Mouse (Mus musculus) myocyte (in vitro differentiated cells): ENCODE measurements around the gene Zmym5. TPM values are rescaled to one million over a fixed set of nuclear protein-coding genes. Genes with fewer than 3 reads are reported as not detected.
"Not testable (repeated sequence)": the region's sequence is repeated elsewhere in the genome, so short reads cannot be mapped to it uniquely, and the experiment has no call there.

Experiments
- H3K27me3 ChIP-seq: one replicate; pipeline ENCODE4 v1.6.1; 2011; ENCODE audit not compliant: control insufficient read depth, insufficient read depth, insufficient read length
- H3K36me3 ChIP-seq: one replicate; pipeline ENCODE4 v1.6.1; 2011; ENCODE audit not compliant: control insufficient read depth, insufficient read depth
- H3K4me2 ChIP-seq: one replicate; pipeline ENCODE4 v1.6.1; 2011; ENCODE audit warnings: low read depth, control low read depth
- H3K4me3 ChIP-seq: one replicate; pipeline ENCODE4 v1.5.1; 2011; ENCODE audit warnings: mild to moderate bottlenecking, control low read depth, moderate library complexity
- H3K79me2 ChIP-seq: one replicate; pipeline ENCODE4 v1.6.1; 2011; ENCODE audit not compliant: control insufficient read depth, insufficient read depth
- H3ac ChIP-seq: one replicate; pipeline ENCODE4 v1.6.1; 2011; ENCODE audit not compliant: control insufficient read depth, insufficient read length
- CEBPB ChIP-seq: IDR thresholded peaks from 2 replicates; pipeline ENCODE4 v1.6.1; 2011; ENCODE audit warnings: mild to moderate bottlenecking, moderate library complexity; ENCODE audit not compliant: poor library complexity, insufficient read depth, severe bottlenecking
- E2F4 ChIP-seq: IDR thresholded peaks from one replicate; pipeline ENCODE4 v1.6.1; 2011; ENCODE audit warnings: mild to moderate bottlenecking, control low read depth, moderate library complexity; ENCODE audit not compliant: insufficient read depth
- MAX ChIP-seq: IDR thresholded peaks from one replicate; pipeline ENCODE4 v1.6.1; 2011; ENCODE audit warnings: low read depth, mild to moderate bottlenecking, control low read depth
- MYOD1 ChIP-seq, 3 experiments: IDR thresholded peaks; one replicate each; pipeline ENCODE4 v1.6.1; 2011; ENCODE audit warnings: control low read depth in 2 of 3, low read depth in 2 of 3, mild to moderate bottlenecking in 2 of 3, moderate library complexity in 1 of 3; ENCODE audit not compliant: insufficient read length in 2 of 3, control insufficient read depth in 1 of 3
- MYOG ChIP-seq, 3 experiments: IDR thresholded peaks; one replicate each; pipeline ENCODE4 v1.6.1; 2011; ENCODE audit warnings: control low read depth in 2 of 3, low read depth in 2 of 3, mild to moderate bottlenecking in 2 of 3; ENCODE audit not compliant: insufficient read length in 2 of 3, control insufficient read depth in 1 of 3, insufficient read depth in 1 of 3
- POLR2A ChIP-seq: IDR thresholded peaks from one replicate; pipeline ENCODE4 v1.6.1; 2011; ENCODE audit warnings: low read depth, mild to moderate bottlenecking, control low read depth, moderate library complexity; ENCODE audit not compliant: insufficient read length
- POLR2AphosphoS2 ChIP-seq: IDR thresholded peaks from one replicate; pipeline ENCODE4 v1.6.1; 2011; ENCODE audit warnings: low read depth, control low read depth; ENCODE audit not compliant: insufficient read length
- REST ChIP-seq: IDR thresholded peaks from one replicate; pipeline ENCODE4 v1.6.1; 2011; ENCODE audit warnings: mild to moderate bottlenecking, control low read depth, moderate library complexity; ENCODE audit not compliant: insufficient read depth, insufficient read length
- SRF ChIP-seq: IDR thresholded peaks from one replicate; pipeline ENCODE4 v1.6.1; 2011; ENCODE audit warnings: low read depth; ENCODE audit not compliant: control insufficient read depth, insufficient read length
- TCF12 ChIP-seq: IDR thresholded peaks from one replicate; pipeline ENCODE4 v1.6.1; 2011; ENCODE audit warnings: mild to moderate bottlenecking, control low read depth; ENCODE audit not compliant: poor library complexity, insufficient read depth, severe bottlenecking
- TCF3 ChIP-seq: IDR thresholded peaks from one replicate; pipeline ENCODE4 v1.6.1; 2011; ENCODE audit warnings: low read depth, control low read depth; ENCODE audit not compliant: insufficient read length
- USF1 ChIP-seq: IDR thresholded peaks from one replicate; pipeline ENCODE4 v1.6.1; 2011; ENCODE audit warnings: low read depth, mild to moderate bottlenecking, control low read depth, moderate library complexity
- polyA plus RNA-seq: library from polyadenylated mRNA; unstranded; fragments of >200 nt; fragmentation: generic; extraction: Trizol; gene quantifications from one replicate; pipeline ENCODE4 v1.2.1, GENCODE M21; 2012; ENCODE audit warnings: missing spikeins

Gene Zmym5
- polyA plus RNA-seq, 1 experiment: 3.5 TPM

GRCm38 (mm10) chr14:56817131-56817530 lies 5.6 kb upstream of the Zmym5 start:
- Histone ChIP-seq H3K79me2 (no peaks in the 10 kb centered on the region), H3K27me3 (no peaks in the 10 kb centered on the region), H3K4me2 (no peak overlapping the region), H3K36me3 (no peaks in the 10 kb centered on the region), H3K4me3 (no peak overlapping the region), H3ac (no peak overlapping the region)
- TF ChIP-seq USF1 (no peak), CEBPB (no peak), TCF3 (no peak), MYOG (IDR thresholded peaks at IDR 0.05; ENCODE audit: control insufficient read depth in 1 of 3, insufficient read depth in 1 of 3, insufficient read length in 2 of 3, low read depth in 2 of 3) (no peak), TCF12 (no peak), POLR2A (no peak), SRF (no peak), POLR2AphosphoS2 (no peak), REST (no peak), E2F4 (no peak)

- Histone ChIP-seq H3ac (no peak overlapping the region), H3K4me2 (no peak overlapping the region), H3K4me3 (no peak overlapping the region), H3K79me2 (no peaks in the 10 kb centered on the region), H3K27me3 (no peaks in the 10 kb centered on the region), H3K36me3 (no peaks in the 10 kb centered on the region)
- no peak for TF ChIP-seq USF1
- no peak for TF ChIP-seq POLR2A
- no peak for TF ChIP-seq E2F4
- no peak for TF ChIP-seq CEBPB
- TF ChIP-seq POLR2AphosphoS2: no peak
- TF ChIP-seq MYOG (IDR thresholded peaks at IDR 0.05; ENCODE audit: control insufficient read depth in 1 of 3, insufficient read depth in 1 of 3, insufficient read length in 2 of 3, low read depth in 2 of 3): no peak
- no peak for TF ChIP-seq SRF
- TF ChIP-seq MYOD1 (IDR thresholded peaks at IDR 0.05; ENCODE audit: control insufficient read depth in 1 of 3, insufficient read length in 2 of 3, low read depth in 2 of 3): no peak
- TF ChIP-seq MAX: no peak
- TF ChIP-seq TCF12: no peak
- TF ChIP-seq TCF3: no peak
- TF ChIP-seq REST: no peak
These were observed 5.0 kb upstream of the Zmym5 start for GRCm38 (mm10) chr14:56816541-56816940.

GRCm38 (mm10) chr14:56812520-56813036 lies 1.1 kb upstream of the Zmym5 start:
- H3K27me3 ChIP-seq: no peaks in the 10 kb centered on the region
- peaks cover 30% of the 10 kb centered on the region for H3K79me2 ChIP-seq
- peak overlapping the region; percentile 70 for H3K4me2 ChIP-seq
- no peak for TF ChIP-seq USF1
- no peak for TF ChIP-seq POLR2A
- no peak for TF ChIP-seq TCF3
- no peak for TF ChIP-seq E2F4
- H3K4me3 ChIP-seq: peak overlapping the region; percentile 42
- peak overlapping the region; percentile 71 for H3ac ChIP-seq
- H3K36me3 ChIP-seq: no peaks in the 10 kb centered on the region

- Histone ChIP-seq H3K4me2 (peak overlapping the region; percentile 72), H3K79me2 (peaks cover 40% of the 10 kb centered on the region), H3ac (peak overlapping the region; percentile 71), H3K4me3 (peak overlapping the region; percentile 42)
- H3K27me3 ChIP-seq, H3K36me3 ChIP-seq: not testable (repeated sequence)
These were observed 480 bp downstream of the Zmym5 start for GRCm38 (mm10) chr14:56810781-56811690.

- Histone ChIP-seq H3K4me2 (no peak overlapping the region), H3ac (no peak overlapping the region), H3K36me3 (peaks cover 27% of the 10 kb centered on the region), H3K27me3 (no peaks in the 10 kb centered on the region), H3K79me2 (no peaks in the 10 kb centered on the region), H3K4me3 (no peak overlapping the region)
- no peak for TF ChIP-seq POLR2A
- TF ChIP-seq MYOG (IDR thresholded peaks at IDR 0.05; ENCODE audit: control insufficient read depth in 1 of 3, insufficient read depth in 1 of 3, insufficient read length in 2 of 3, low read depth in 2 of 3): no peak
- no peak for TF ChIP-seq MAX
- no peak for TF ChIP-seq SRF
- no peak for TF ChIP-seq USF1
- no peak for TF ChIP-seq REST
- no peak for TF ChIP-seq MYOD1 (IDR thresholded peaks at IDR 0.05; ENCODE audit: control insufficient read depth in 1 of 3, insufficient read length in 2 of 3, low read depth in 2 of 3)
- no peak for TF ChIP-seq TCF12
- no peak for TF ChIP-seq TCF3
- no peak for TF ChIP-seq E2F4
- no peak for TF ChIP-seq CEBPB
- no peak for TF ChIP-seq POLR2AphosphoS2
These were observed 18.3 kb downstream of the Zmym5 start for GRCm38 (mm10) chr14:56793243-56793642.
